In the genomic region with DNA sequence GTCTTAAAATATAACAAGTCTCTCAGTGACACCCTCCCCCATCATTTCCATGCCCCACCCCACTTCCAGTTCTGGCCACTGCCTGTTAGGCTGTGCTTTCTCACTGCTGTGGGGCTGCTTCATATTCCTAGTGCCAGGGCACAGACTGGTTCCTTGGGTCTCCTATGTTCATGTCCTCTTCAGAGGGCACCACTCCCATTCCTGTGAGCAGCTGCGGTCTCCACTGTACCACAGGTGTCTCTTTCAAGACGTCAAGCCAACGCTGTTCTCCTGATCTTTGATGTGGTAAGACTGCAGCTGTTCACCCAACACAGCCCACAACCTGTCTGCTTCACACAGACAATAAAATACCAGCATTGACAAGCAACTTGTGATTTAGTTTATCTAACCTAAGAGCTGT, we compare ENCODE assay signal across 17 mouse cellular contexts.
DNase-seq lines count a peak whose midpoint lies in the region; ATAC-seq and TF ChIP-seq lines count a peak whose summit lies in the region.
"Had no signal": no experiment of that assay in that cellular context is flagged by ENCODE, and none has a peak within 500 bp of the region (broad histone marks: within the 10 kb centered on the region; RNA-seq: fewer than 3 reads in every experiment).

No protein-coding gene starts in this region.

- 71% methylated on average over 3 of the region's 3 CpGs for WGBS in embryonic facial prominence, embryonic 14.5 days
- 91% methylated on average over 3 of the region's 3 CpGs for WGBS in embryonic facial prominence, embryonic 10.5 days

- H3K79me3 ChIP-seq in C2C12 (ENCODE audit: low read depth), result no peaks in the 10 kb centered on the region

- 0 out of 2 replicates have a peak, but pooled peaks have one; percentile 27 for ATAC-seq in embryonic facial prominence, embryonic 14.5 days (ENCODE audit: low read depth)
- ATAC-seq in inflammation-experienced regulatory T-cells, adult 6 months, result peak; percentile 76
- no peak for ATAC-seq in granulocyte monocyte progenitor cell, adult 5-6 weeks (replicated peaks; ENCODE audit: poor library complexity, severe bottlenecking)
- ATAC-seq: forebrain, embryonic 13.5 days; midbrain, embryonic 16.5 days had no signal

- H3K79me2 ChIP-seq in C2C12 (ENCODE audit: control insufficient read depth, insufficient read depth), result no peaks in the 10 kb centered on the region

- no peaks in the 10 kb centered on the region for H3K9me3 ChIP-seq in embryonic facial prominence, embryonic 14.5 days (ENCODE audit: control insufficient read depth, low read length)
- no peaks in the 10 kb centered on the region for H3K9me3 ChIP-seq in embryonic facial prominence, embryonic 10.5 days
- H3K9me3 ChIP-seq: forebrain, embryonic 13.5 days; hindbrain, embryonic 13.5 days; neural tube, embryonic 13.5 days had no signal

- no peak overlapping the region for H3ac ChIP-seq in C2C12 (ENCODE audit: control insufficient read depth, insufficient read length, low read depth)

- DNase-seq in embryonic facial prominence, embryonic 14.5 days (ENCODE audit: low spot score), result peak; percentile 39
- no peak for DNase-seq in embryonic facial prominence, embryonic 10.5 days (ENCODE audit: low spot score)
- DNase-seq in thymus, postnatal 0 days (ENCODE audit: low spot score), result peak; percentile 95
- DNase-seq in kidney, postnatal 25 days, result no peak
- no peak for DNase-seq in right cerebral cortex, adult 2 months (ENCODE audit: low spot score in 2 of 2)
- DNase-seq: adrenal gland, adult 8-10 months; cerebellum, adult 18-20 months; kidney, adult 8-10 months; layer of hippocampus, postnatal 36 days had no signal

- no peaks in the 10 kb centered on the region for H3K27me3 ChIP-seq in embryonic facial prominence, embryonic 14.5 days (replicated peaks; ENCODE audit: control insufficient read depth, insufficient read depth, low read length)
- H3K27me3 ChIP-seq in embryonic facial prominence, embryonic 10.5 days (replicated peaks; ENCODE audit: low read depth, poor library complexity, severe bottlenecking), result no peaks in the 10 kb centered on the region
- no peaks in the 10 kb centered on the region for H3K27me3 ChIP-seq in C2C12 (ENCODE audit: control insufficient read depth, insufficient read depth, insufficient read length)
- H3K27me3 ChIP-seq: forebrain, embryonic 13.5 days; hindbrain, embryonic 13.5 days; neural tube, embryonic 13.5 days had no signal

- no peak for TF ChIP-seq CTCF in C2C12 (IDR thresholded peaks at IDR 0.05; ENCODE audit: control insufficient read depth, insufficient read depth, insufficient read length)

- H3K4me2 ChIP-seq in embryonic facial prominence, embryonic 14.5 days (ENCODE audit: low read depth, low read length), result no peak overlapping the region
- H3K4me2 ChIP-seq: forebrain, embryonic 13.5 days; hindbrain, embryonic 13.5 days; neural tube, embryonic 13.5 days had no signal

- H3K9ac ChIP-seq in embryonic facial prominence, embryonic 14.5 days (ENCODE audit: low read depth, low read length), result no peak overlapping the region
- H3K9ac ChIP-seq: forebrain, embryonic 13.5 days; hindbrain, embryonic 13.5 days; neural tube, embryonic 13.5 days had no signal

- no peak overlapping the region for H3K27ac ChIP-seq in embryonic facial prominence, embryonic 14.5 days (replicated peaks; ENCODE audit: low read depth, low read length)
- no peak overlapping the region for H3K27ac ChIP-seq in embryonic facial prominence, embryonic 10.5 days (replicated peaks)
- H3K27ac ChIP-seq: forebrain, embryonic 13.5 days; hindbrain, embryonic 13.5 days; macrophage; neural tube, embryonic 13.5 days had no signal

- peaks cover 15% of the 10 kb centered on the region for H3K4me1 ChIP-seq in embryonic facial prominence, embryonic 14.5 days (ENCODE audit: control insufficient read depth, insufficient read depth, low read length)
- peaks cover 22% of the 10 kb centered on the region for H3K4me1 ChIP-seq in embryonic facial prominence, embryonic 10.5 days
- H3K4me1 ChIP-seq: forebrain, embryonic 13.5 days; hindbrain, embryonic 13.5 days; neural tube, embryonic 13.5 days had no signal

- no peak overlapping the region for H3K4me3 ChIP-seq in embryonic facial prominence, embryonic 14.5 days (ENCODE audit: low read depth, low read length)
- H3K4me3 ChIP-seq in embryonic facial prominence, embryonic 10.5 days, result no peak overlapping the region
- H3K4me3 ChIP-seq in C2C12 (ENCODE audit: insufficient read depth, poor library complexity, severe bottlenecking), result no peak overlapping the region
- H3K4me3 ChIP-seq: forebrain, embryonic 13.5 days; hindbrain, embryonic 13.5 days; neural tube, embryonic 13.5 days had no signal

- no peaks in the 10 kb centered on the region for H3K36me3 ChIP-seq in embryonic facial prominence, embryonic 14.5 days (ENCODE audit: control insufficient read depth, insufficient read depth, low read length)
- H3K36me3 ChIP-seq in embryonic facial prominence, embryonic 10.5 days (replicated peaks), result no peaks in the 10 kb centered on the region
- no peaks in the 10 kb centered on the region for H3K36me3 ChIP-seq in C2C12 (ENCODE audit: control insufficient read depth, insufficient read depth)
- H3K36me3 ChIP-seq: hindbrain, embryonic 13.5 days; neural tube, embryonic 13.5 days had no signal

TF ChIP-seq in C2C12, 6 proteins besides CTCF, POLR2A, EP300 and RAD21:
- no peak for TF ChIP-seq MYOG (IDR thresholded peaks at IDR 0.05; ENCODE audit: control insufficient read depth, extremely low read depth, insufficient read length)
- peak; percentile 29 for TF ChIP-seq MYOD1 (IDR thresholded peaks at IDR 0.05; ENCODE audit: control insufficient read depth, insufficient read length, low read depth)
- TF ChIP-seq FOSL1 (IDR thresholded peaks at IDR 0.05; ENCODE audit: insufficient read depth, low read length, poor library complexity, severe bottlenecking), result no peak
- no peak for TF ChIP-seq MAX (IDR thresholded peaks at IDR 0.05)
TF ChIP-seq in C2C12: peak in this region for 1.

Comparison
In these comparisons a context has a peak if more than half of its experiments do, and no peak if none do; other contexts are left out.
1. DNase-seq: peak in embryonic facial prominence, embryonic 14.5 days (single experiment) and thymus, postnatal 0 days (single experiment); none in embryonic facial prominence, embryonic 10.5 days (single experiment), kidney, postnatal 25 days (0 of 2) and right cerebral cortex, adult 2 months (0 of 2).